Mouse (Mus musculus) ES-E14 (cell line): ENCODE data around the gene Ap1ar. TPM values are rescaled to one million over a fixed set of nuclear protein-coding genes. Genes with fewer than 3 reads are reported as not detected.

ENCODE experiments used
- DNase-seq: peaks from one replicate; pipeline ENCODE4 v3.0.0-alpha.2; 2013; ENCODE audit warnings: low read depth, low spot score
- H3K27ac ChIP-seq: 2 replicates; pipeline ENCODE4 v1.5.1; 2012; ENCODE audit warnings: low read depth, mild to moderate bottlenecking, low read length, moderate library complexity, mixed read lengths; ENCODE audit not compliant: poor library complexity, insufficient read depth, severe bottlenecking
- H3K36me3 ChIP-seq: 2 replicates; pipeline ENCODE4 v1.6.1; 2012; ENCODE audit warnings: mild to moderate bottlenecking, low read length, moderate library complexity, mixed read lengths; ENCODE audit not compliant: control insufficient read depth, poor library complexity, insufficient read depth, severe bottlenecking
- H3K4me1 ChIP-seq, 2 experiments: fragments of 150-350 bp in 1 of 2; sonication (generic) in 1 of 2; 2 replicates each; pipeline ENCODE4 v1.6.1; 2012; ENCODE audit warnings: low read length in 2 of 2, mild to moderate bottlenecking in 1 of 2, mixed read lengths in 1 of 2; ENCODE audit not compliant: control insufficient read depth in 2 of 2, insufficient read depth in 2 of 2, poor library complexity in 1 of 2
- H3K4me3 ChIP-seq, 2 experiments: fragments of 150-350 bp in 1 of 2; sonication (generic) in 1 of 2; 2 replicates each; pipeline ENCODE4 v1.5.1; 2012; ENCODE audit warnings: low read length in 2 of 2, low read depth in 1 of 2, mild to moderate bottlenecking in 1 of 2, mixed read lengths in 1 of 2; ENCODE audit not compliant: insufficient read depth in 1 of 2, poor library complexity in 1 of 2, severe bottlenecking in 1 of 2
- H3K9ac ChIP-seq: 2 replicates; pipeline ENCODE4 v1.6.1; 2012; ENCODE audit warnings: low read depth, mild to moderate bottlenecking, low read length, mixed read lengths; ENCODE audit not compliant: poor library complexity, insufficient read depth, severe bottlenecking
- H3K9me3 ChIP-seq: fragments of 150-350 bp; sonication (generic); 2 replicates; pipeline ENCODE4 v1.6.1; 2012; ENCODE audit warnings: low read depth, mild to moderate bottlenecking, low read length; ENCODE audit not compliant: control insufficient read depth, insufficient read depth
- CHD2 ChIP-seq: IDR thresholded peaks from 2 replicates; pipeline ENCODE4 v1.6.1; 2014; ENCODE audit warnings: mild to moderate bottlenecking, low read depth, low read length, inconsistent platforms
- HCFC1 ChIP-seq: IDR thresholded peaks from 2 replicates; pipeline ENCODE4 v1.6.1; 2012; ENCODE audit warnings: low read length, inconsistent platforms, borderline replicate concordance; ENCODE audit not compliant: insufficient read depth
- MAFK ChIP-seq: IDR thresholded peaks from 2 replicates; pipeline ENCODE4 v1.6.1; 2014; ENCODE audit warnings: mild to moderate bottlenecking, low read depth, low read length, inconsistent platforms; ENCODE audit not compliant: insufficient read depth
- ZC3H11A ChIP-seq: IDR thresholded peaks from 2 replicates; pipeline ENCODE4 v1.6.1; 2012; ENCODE audit warnings: low read depth, mild to moderate bottlenecking, inconsistent platforms, low read length, borderline replicate concordance
- ZNF384 ChIP-seq: IDR thresholded peaks from 2 replicates; pipeline ENCODE4 v1.6.1; 2012; ENCODE audit warnings: low read depth, low read length, inconsistent platforms
- in situ Hi-C, 2 experiments: fragments of 600-800 bp; cut with MboI; formaldehyde crosslinking; loops; one replicate each; pipeline ENCODE4 v1.15.1; 2025; ENCODE audit warnings: low sequenced_read_pairs in 2 of 2, inconsistent platforms in 1 of 2; ENCODE audit not compliant: unreplicated experiment in 2 of 2
- total RNA-seq: library from RNA; depleted of rRNA; stranded (reverse); fragments of 300-350 nt; gene quantifications from 2 replicates; pipeline ENCODE4 v1.2.3, GENCODE M21; 2012

The Ap1ar gene
- total RNA-seq, 1 experiment, result 48.1 TPM

DNA sequence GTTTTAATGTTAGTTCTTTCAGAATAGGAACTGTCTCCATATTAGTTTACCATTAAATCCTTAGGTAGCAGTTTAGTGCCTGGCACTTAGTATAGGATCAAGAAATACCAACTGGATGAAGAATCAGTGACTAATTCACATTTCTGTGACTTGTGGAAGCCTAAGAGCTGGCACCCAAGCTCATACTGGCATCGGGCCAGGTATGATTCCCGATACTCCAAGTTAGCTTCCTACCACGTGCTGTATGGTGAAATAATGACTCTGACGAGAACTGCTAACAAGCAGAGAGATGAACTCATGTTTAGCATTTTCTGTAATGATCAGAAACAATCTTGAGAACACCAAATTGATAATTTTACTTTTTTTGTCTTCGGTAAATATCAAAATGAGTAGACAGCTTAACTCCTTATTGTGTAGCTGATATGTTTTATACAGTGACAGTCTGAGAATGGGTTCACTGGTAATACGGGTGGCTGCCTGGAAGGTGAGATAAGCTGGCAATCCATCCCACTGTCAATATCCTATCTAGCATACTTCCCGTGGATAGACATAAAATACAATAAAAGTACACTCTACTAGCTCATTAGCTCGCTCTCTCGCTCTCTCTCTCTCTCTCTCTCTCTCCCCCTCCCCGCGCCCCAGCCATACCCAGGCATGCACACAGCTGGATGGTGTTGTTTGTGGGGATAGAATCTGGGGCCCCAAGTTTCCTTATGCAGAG lies 10.9 kb upstream of the Ap1ar start:
- in situ Hi-C loops, result no loop called here
- TF ChIP-seq ZC3H11A (no peak), HCFC1 (no peak), MAFK (no peak), ZNF384 (no peak), CHD2 (no peak)
- no peaks in the 10 kb centered on the region for H3K9me3 ChIP-seq
- H3K4me3 ChIP-seq, result no peak overlapping the region
- DNase-seq, result no peak
- H3K36me3 ChIP-seq, result no peaks in the 10 kb centered on the region
- no peaks in the 10 kb centered on the region for H3K4me1 ChIP-seq
- no peak overlapping the region for H3K27ac ChIP-seq
- no peak overlapping the region for H3K9ac ChIP-seq

DNA sequence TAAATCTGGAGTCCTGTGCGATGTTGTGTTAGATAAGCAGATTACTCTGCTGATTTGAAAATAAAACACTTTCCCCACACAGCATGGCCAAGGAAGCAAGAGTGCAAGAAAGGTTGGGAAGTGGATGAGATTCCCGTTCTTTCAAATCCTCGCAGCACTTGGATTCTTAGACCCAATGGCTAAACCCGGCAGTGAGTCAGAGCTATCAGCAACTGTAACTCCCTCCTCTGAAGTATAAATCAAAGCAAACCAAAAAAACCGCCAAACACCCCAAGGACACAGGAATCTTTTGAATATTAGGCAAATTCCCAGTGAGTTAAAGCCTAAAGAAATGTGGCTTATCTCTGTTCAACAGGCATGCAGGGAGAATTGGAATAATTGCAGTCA lies 6.6 kb upstream of the Ap1ar start:
- Histone ChIP-seq H3K4me1 (no peaks in the 10 kb centered on the region), H3K4me3 (no peak overlapping the region), H3K27ac (no peak overlapping the region), H3K36me3 (no peaks in the 10 kb centered on the region), H3K9me3 (no peaks in the 10 kb centered on the region), H3K9ac (no peak overlapping the region)
- TF ChIP-seq CHD2 (no peak), MAFK (no peak), HCFC1 (no peak), ZC3H11A (no peak), ZNF384 (no peak)
- DNase-seq, result no peak
- in situ Hi-C loops, result no loop called here

- no peak overlapping the region for H3K27ac ChIP-seq
- no peaks in the 10 kb centered on the region for H3K9me3 ChIP-seq
- in situ Hi-C loops, result no loop called here
- H3K4me3 ChIP-seq, result no peak overlapping the region
- DNase-seq, result no peak
- no peaks in the 10 kb centered on the region for H3K36me3 ChIP-seq
- H3K9ac ChIP-seq, result no peak overlapping the region
- no peaks in the 10 kb centered on the region for H3K4me1 ChIP-seq
- TF ChIP-seq ZNF384, result no peak
- no peak for TF ChIP-seq HCFC1
- TF ChIP-seq ZC3H11A, result no peak
- TF ChIP-seq MAFK, result no peak
These were observed 6.1 kb upstream of the Ap1ar start for GRCm38 (mm10) chr3:127843324-127843940.

- in situ Hi-C loops, result no loop called here
- H3K9me3 ChIP-seq, result no peaks in the 10 kb centered on the region
- no peak overlapping the region for H3K9ac ChIP-seq
- H3K27ac ChIP-seq, result no peak overlapping the region
- no peak for DNase-seq
- no peak overlapping the region for H3K4me3 ChIP-seq
- H3K4me1 ChIP-seq, result no peaks in the 10 kb centered on the region
- H3K36me3 ChIP-seq, result no peaks in the 10 kb centered on the region
- TF ChIP-seq MAFK (no peak), CHD2 (no peak), ZNF384 (no peak), ZC3H11A (no peak), HCFC1 (no peak)
These were observed 4.6 kb upstream of the Ap1ar start for GRCm38 (mm10) chr3:127841926-127842325.

DNA sequence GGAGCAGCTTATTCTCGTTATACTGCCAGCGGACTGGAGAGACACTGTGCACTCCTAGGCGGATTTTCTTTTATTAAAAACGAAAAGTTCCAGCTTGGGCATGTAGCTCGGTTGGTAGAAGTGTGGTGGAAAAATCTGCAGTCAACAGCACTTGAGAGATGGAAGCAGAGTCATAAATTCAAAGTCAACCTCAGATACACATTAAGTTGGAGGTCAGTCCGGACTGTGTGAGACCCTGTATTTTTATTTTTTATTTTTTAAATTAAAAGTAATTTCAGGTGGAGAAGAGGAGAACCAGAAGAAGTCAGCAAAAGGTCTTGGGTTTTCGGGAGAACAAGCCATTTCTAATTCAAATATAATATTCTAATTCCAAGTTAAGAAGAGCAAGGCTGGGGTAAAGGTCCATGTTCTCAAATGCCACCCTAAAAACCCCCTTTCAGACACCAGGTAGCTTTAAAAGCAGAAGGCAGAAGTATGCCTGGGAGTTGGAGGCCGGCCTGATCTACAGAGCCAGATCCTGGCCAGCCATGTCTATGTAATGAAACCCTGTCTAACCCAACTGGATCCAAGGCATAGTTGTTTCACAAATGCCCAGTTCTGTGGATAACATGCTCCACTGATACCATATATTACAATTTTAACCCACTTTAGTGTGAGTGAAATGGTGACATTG lies 785 bp upstream of the Ap1ar start:
- H3K36me3 ChIP-seq, result no peaks in the 10 kb centered on the region
- no peak for DNase-seq
- peak overlapping the region; percentile 72 to 84 for H3K4me3 ChIP-seq
- in situ Hi-C loops, result no loop called here
- peaks cover 0 to 2% of the 10 kb centered on the region in 2 experiments; a peak in 1 of 4 replicates for H3K4me1 ChIP-seq
- H3K9ac ChIP-seq, result peak overlapping the region; percentile 77; the same call in 1 of the 2 replicates
- no peak overlapping the region for H3K27ac ChIP-seq
- H3K9me3 ChIP-seq, result no peaks in the 10 kb centered on the region
- no peak for TF ChIP-seq HCFC1
- no peak for TF ChIP-seq ZC3H11A
- no peak for TF ChIP-seq MAFK
- TF ChIP-seq ZNF384, result no peak
- no peak for TF ChIP-seq CHD2
